23 mouse cellular contexts compared by ENCODE assay signal in genomic region chr13:24448578-24448977, GRCm38 (mm10).
DNase-seq lines count a peak whose midpoint lies in the region; ATAC-seq and TF ChIP-seq lines count a peak whose summit lies in the region.
"Had no signal": no experiment of that assay in that cellular context is flagged by ENCODE, and none has a peak within 500 bp of the region (broad histone marks: within the 10 kb centered on the region; RNA-seq: fewer than 3 reads in every experiment).

No protein-coding gene starts in this region.

- H3K27me3 ChIP-seq in thymus, adult 2 months (ENCODE audit: control insufficient read depth, insufficient read depth, low read length) = no peaks in the 10 kb centered on the region
- H3K27me3 ChIP-seq in CH12.LX (replicated peaks) (no peaks in the 10 kb centered on the region), MEL (ENCODE audit: control insufficient read depth in 1 of 2, insufficient read depth in 2 of 2, low read length in 2 of 2) (no peaks in the 10 kb centered on the region)
- H3K27me3 ChIP-seq in forebrain, embryonic 11.5 days (ENCODE audit: control insufficient read depth, insufficient read depth, low read length) = no peaks in the 10 kb centered on the region
- H3K27me3 ChIP-seq: Patski had no signal

- no peak for TF ChIP-seq CTCF in thymus, adult 2 months (IDR thresholded peaks at IDR 0.05; ENCODE audit: borderline replicate concordance, control insufficient read depth, extremely low read depth, insufficient read depth, low read length, poor library complexity)
- no peak for TF ChIP-seq CTCF in CH12.LX (conservative IDR thresholded peaks at IDR 0.05 in 1 of 2, IDR thresholded peaks at IDR 0.05 in 1 of 2; ENCODE audit: low read depth in 2 of 2, low read length in 2 of 2)
- no peak for TF ChIP-seq CTCF in MEL (IDR thresholded peaks at IDR 0.05 in 2 of 3, conservative IDR thresholded peaks at IDR 0.05 in 1 of 3; ENCODE audit: control insufficient read depth in 1 of 3, insufficient read depth in 1 of 3, low read depth in 2 of 3, low read length in 3 of 3, poor library complexity in 1 of 3, severe bottlenecking in 1 of 3)

- H3K4me1 ChIP-seq in thymus, adult 2 months (replicated peaks; ENCODE audit: control insufficient read depth, insufficient read depth, low read length) = peaks cover 9% of the 10 kb centered on the region
- H3K4me1 ChIP-seq in CH12.LX (ENCODE audit: control insufficient read depth in 1 of 2, insufficient read depth in 2 of 2) = peaks cover 18 to 83% of the 10 kb centered on the region in 2 experiments
- peaks cover 26 to 30% of the 10 kb centered on the region in 2 experiments for H3K4me1 ChIP-seq in MEL (ENCODE audit: control insufficient read depth in 1 of 2, insufficient read depth in 2 of 2, low read length in 2 of 2)
- no peaks in the 10 kb centered on the region for H3K4me1 ChIP-seq in forebrain, embryonic 11.5 days (replicated peaks; ENCODE audit: control insufficient read depth, insufficient read depth, low read length)

- no peak for TF ChIP-seq RAD21 in CH12.LX (IDR thresholded peaks at IDR 0.05; ENCODE audit: low read depth, low read length)
- TF ChIP-seq RAD21 in MEL (IDR thresholded peaks at IDR 0.05; ENCODE audit: low read depth, low read length) = no peak

- DNase-seq in heart, adult 11 months = peak; percentile 36
- DNase-seq in heart, postnatal 4 days = no peak
- peak; percentile 3 for DNase-seq in thymus, postnatal 4 days
- no peak for DNase-seq in thymus, adult 2 months
- no peak for DNase-seq in CH12.LX (ENCODE audit: extremely low read depth)
- no peak for DNase-seq in MEL (ENCODE audit: low read depth, low spot score)
- DNase-seq in frontal cortex, postnatal 36 days (ENCODE audit: low spot score in 2 of 2) = no peak
- no peak for DNase-seq in forebrain, embryonic 11.5 days (ENCODE audit: low spot score)
- DNase-seq: adrenal gland, adult 2 months; adrenal gland, adult 8-10 months; adrenal gland, postnatal 10 days; adrenal gland, postnatal 14 days; adrenal gland, postnatal 25 days; adrenal gland, postnatal 36 days; B cell, adult 2 months; cerebellum, adult 11 months; cerebellum, adult 11-12 months; cerebellum, adult 18-20 months; cerebellum, adult 2 months had no signal

- dilution Hi-C loops in CH12.LX (cut with MboI; ENCODE audit: extremely low pct_ligation_motif_present, extremely low pct_unique_long_range_greater_than_20kb, low sequenced_read_pairs) = no loop called here

- H3K27ac ChIP-seq in thymus, adult 2 months (ENCODE audit: control insufficient read depth, insufficient read depth, low read length) = no peak overlapping the region
- H3K27ac ChIP-seq in CH12.LX (ENCODE audit: insufficient read depth, low read depth) (no peak overlapping the region), MEL (ENCODE audit: control insufficient read depth, low read depth, low read length) (no peak overlapping the region)
- no peak overlapping the region for H3K27ac ChIP-seq in forebrain, embryonic 11.5 days (ENCODE audit: low read depth, low read length)

- no peak overlapping the region for H3K4me3 ChIP-seq in thymus, adult 2 months (ENCODE audit: control insufficient read depth, insufficient read depth, low read length)
- H3K4me3 ChIP-seq in CH12.LX (replicated peaks in 1 of 3; ENCODE audit: low read depth in 2 of 3, low read length in 2 of 3, poor library complexity in 1 of 3) (no peak overlapping the region), MEL (ENCODE audit: control insufficient read depth in 1 of 2, insufficient read depth in 1 of 2, low read depth in 2 of 2, low read length in 2 of 2) (no peak overlapping the region)
- no peak overlapping the region for H3K4me3 ChIP-seq in forebrain, embryonic 11.5 days (ENCODE audit: low read depth, low read length)

- in situ Hi-C loops in CH12.LX (cut with MboI; ENCODE audit: low pct_ligation_motif_present, low pct_unique_long_range_greater_than_20kb, low sequenced_read_pairs) = no loop called here

- 85% methylated on average over 6 of the region's 6 CpGs for WGBS in thymus, adult 2 months
- 77% methylated on average over 6 of the region's 6 CpGs for WGBS in forebrain, embryonic 11.5 days

- H3K36me3 ChIP-seq in thymus, adult 2 months (ENCODE audit: control insufficient read depth, insufficient read depth, low read length) = peaks cover 12% of the 10 kb centered on the region; the same call in 1 of the 2 replicates
- peaks cover 0 to 30% of the 10 kb centered on the region in 2 experiments for H3K36me3 ChIP-seq in CH12.LX (replicated peaks in 1 of 2; ENCODE audit: control insufficient read depth in 1 of 2, insufficient read depth in 1 of 2, low read length in 1 of 2)
- peaks cover 0 to 30% of the 10 kb centered on the region in 2 experiments; a peak in 2 of 4 replicates for H3K36me3 ChIP-seq in MEL (ENCODE audit: control insufficient read depth in 1 of 2, insufficient read depth in 2 of 2, low read length in 2 of 2)
- H3K36me3 ChIP-seq in forebrain, embryonic 11.5 days (ENCODE audit: control insufficient read depth, insufficient read depth, low read length) = no peaks in the 10 kb centered on the region
- H3K36me3 ChIP-seq: G1E had no signal

- H3K4me2 ChIP-seq in CH12.LX (ENCODE audit: insufficient read depth, low read depth, poor library complexity, severe bottlenecking) = no peak overlapping the region
- H3K4me2 ChIP-seq in forebrain, embryonic 11.5 days (ENCODE audit: low read depth, low read length, severe bottlenecking) = no peak overlapping the region

- H3K9ac ChIP-seq in CH12.LX (ENCODE audit: insufficient read depth, low read depth) (no peak overlapping the region), MEL (ENCODE audit: control insufficient read depth, low read depth, low read length, poor library complexity, severe bottlenecking) (no peak overlapping the region)
- no peak overlapping the region for H3K9ac ChIP-seq in forebrain, embryonic 11.5 days (ENCODE audit: low read length)

- no peak for TF ChIP-seq POLR2A in thymus, adult 2 months (IDR thresholded peaks at IDR 0.05; ENCODE audit: control insufficient read depth, extremely low read depth, insufficient read depth, low read length, poor library complexity)
- TF ChIP-seq POLR2A in CH12.LX (IDR thresholded peaks at IDR 0.05; ENCODE audit: low read depth, low read length) = no peak
- TF ChIP-seq POLR2A in MEL (IDR thresholded peaks at IDR 0.05; ENCODE audit: control insufficient read depth in 1 of 2, insufficient read depth in 1 of 2, low read depth in 1 of 2, low read length in 2 of 2, poor library complexity in 1 of 2) = no peak

- TF ChIP-seq EP300 in CH12.LX (IDR thresholded peaks at IDR 0.05; ENCODE audit: low read length) = no peak
- no peak for TF ChIP-seq EP300 in MEL (IDR thresholded peaks at IDR 0.05; ENCODE audit: low read depth in 1 of 2, low read length in 2 of 2)

- H3K79me2 ChIP-seq in CH12.LX (replicated peaks; ENCODE audit: control insufficient read depth, extremely low read depth, insufficient read depth, poor library complexity, severe bottlenecking) (no peaks in the 10 kb centered on the region), MEL (ENCODE audit: control insufficient read depth, insufficient read depth, low read length, poor library complexity) (no peaks in the 10 kb centered on the region; the same call in 1 of the 2 replicates)

- no peak for ATAC-seq in forebrain, embryonic 11.5 days (replicated peaks; ENCODE audit: low FRiP score)
- ATAC-seq: activated CD4-positive, CD25-positive, alpha-beta regulatory T cell, adult 4 months; CD4-positive, CD25-positive, alpha-beta regulatory T cell, adult 4 months; Patski had no signal

- H3K9me3 ChIP-seq in CH12.LX (replicated peaks; ENCODE audit: low read length) (peaks cover 3% of the 10 kb centered on the region), MEL (replicated peaks; ENCODE audit: insufficient read depth, low read length) (no peaks in the 10 kb centered on the region)
- H3K9me3 ChIP-seq in forebrain, embryonic 11.5 days (ENCODE audit: control insufficient read depth, low read length) = no peaks in the 10 kb centered on the region
- H3K9me3 ChIP-seq: G1E had no signal

TF ChIP-seq in CH12.LX, 34 proteins besides CTCF, POLR2A, EP300 and RAD21:
- TF ChIP-seq JUND (conservative IDR thresholded peaks at IDR 0.05; ENCODE audit: low read depth, low read length) (no peak), SIN3A (IDR thresholded peaks at IDR 0.05; ENCODE audit: low read length) (no peak), RCOR1 (conservative IDR thresholded peaks at IDR 0.05; ENCODE audit: low read depth, low read length) (no peak), PAX5 (IDR thresholded peaks at IDR 0.05; ENCODE audit: low read length) (no peak), ZNF384 (IDR thresholded peaks at IDR 0.05; ENCODE audit: low read depth, low read length) (peak; percentile 63)

TF ChIP-seq in MEL, 35 proteins besides CTCF, POLR2A, EP300 and RAD21:
- TF ChIP-seq ZNF384 (IDR thresholded peaks at IDR 0.05; ENCODE audit: low read depth, low read length) = peak; percentile 54
- no peak for TF ChIP-seq HCFC1 (IDR thresholded peaks at IDR 0.05; ENCODE audit: low read depth, low read length)
- TF ChIP-seq MEF2A (IDR thresholded peaks at IDR 0.05; ENCODE audit: extremely low read depth, insufficient replicate concordance, low read depth, low read length, poor library complexity, severe bottlenecking) = no peak

Comparison
In these comparisons a context has a peak if more than half of its experiments do, and no peak if none do; other contexts are left out.
1. DNase-seq: peak in heart, adult 11 months (single experiment) and thymus, postnatal 4 days (single experiment); none in heart, postnatal 4 days (single experiment), thymus, adult 2 months (single experiment), CH12.LX (single experiment), MEL (single experiment), frontal cortex, postnatal 36 days (0 of 2) and forebrain, embryonic 11.5 days (single experiment).